Mouse (Mus musculus): ENCODE measurements around the gene Blzf1. TPM values are rescaled to one million over a fixed set of nuclear protein-coding genes. Genes with fewer than 3 reads are reported as not detected.

The Blzf1 gene
- total RNA-seq, 2 experiments from 2014 or later: 30.7 to 30.9 TPM

Other genes starting within 250 kb of the Blzf1 start
- under 1 TPM; 0.46 to 0.66 TPM for gene Sell, start 245.5 kb downstream of the Blzf1 start, total RNA-seq (2021)
- gene Selp, start 192.2 kb downstream of the Blzf1 start, total RNA-seq (2021): 1 to 10 TPM in 1 of 2 experiments, under 1 TPM in 1; 0.79 to 2.0 TPM
- 10 to 100 TPM in 1 of 2 experiments, 1 to 10 TPM in 1; 2.3 to 10.6 TPM for gene F5, start 155.7 kb downstream of the Blzf1 start, total RNA-seq (2021)
- 10 to 100 TPM; 17.4 to 25.5 TPM for gene Slc19a2, start 58.4 kb downstream of the Blzf1 start, total RNA-seq (2021)
- gene Ccdc181, start 31.9 kb downstream of the Blzf1 start, total RNA-seq (2021): 10 to 100 TPM in 1 of 2 experiments, 1 to 10 TPM in 1; 7.9 to 11.1 TPM
- 10 to 100 TPM; 13.2 to 19.8 TPM for gene Nme7, start 3.4 kb downstream of the Blzf1 start, total RNA-seq (2021)
- gene Atp1b1, start 150.9 kb upstream of the Blzf1 start, total RNA-seq (2021): 10 to 100 TPM; 47.1 to 67.0 TPM

All from adrenal gland, postnatal 36 days (tissue).